Mouse (Mus musculus): Measurements from ENCODE around the gene Cbr4.

Cbr4 gene

GRCm38 (mm10) chr8:61459763-61460162, 27.8 kb upstream of the Cbr4 start:
- Histone ChIP-seq H3K4me1 (replicated peaks; ENCODE audit: low read depth, low read length) (no peaks in the 10 kb centered on the region), H3K4me3 (replicated peaks; ENCODE audit: low read length) (no peak overlapping the region), H3K27me3 (ENCODE audit: insufficient read depth, low read length) (no peaks in the 10 kb centered on the region), H3K9me3 (ENCODE audit: low read length) (no peaks in the 10 kb centered on the region), H3K36me3 (ENCODE audit: insufficient read depth, low read length) (no peaks in the 10 kb centered on the region)
- no peak for TF ChIP-seq CTCF (conservative IDR thresholded peaks at IDR 0.05; ENCODE audit: low read length)
- no peak for TF ChIP-seq NANOG (IDR thresholded peaks at IDR 0.05; ENCODE audit: borderline replicate concordance, low read length)
- TF ChIP-seq POU5F1 (IDR thresholded peaks at IDR 0.05; ENCODE audit: borderline replicate concordance, low read length), result no peak

GRCm38 (mm10) chr8:61462221-61462620, 25.3 kb upstream of the Cbr4 start:
- Histone ChIP-seq H3K36me3 (ENCODE audit: insufficient read depth, low read length) (no peaks in the 10 kb centered on the region), H3K27me3 (ENCODE audit: insufficient read depth, low read length) (no peaks in the 10 kb centered on the region), H3K4me1 (replicated peaks; ENCODE audit: low read depth, low read length) (no peaks in the 10 kb centered on the region), H3K4me3 (replicated peaks; ENCODE audit: low read length) (no peak overlapping the region), H3K9me3 (ENCODE audit: low read length) (no peaks in the 10 kb centered on the region)
- TF ChIP-seq CTCF (conservative IDR thresholded peaks at IDR 0.05; ENCODE audit: low read length), result no peak

- H3K27me3 ChIP-seq (ENCODE audit: insufficient read depth, low read length), result no peaks in the 10 kb centered on the region
- H3K4me1 ChIP-seq (replicated peaks; ENCODE audit: low read depth, low read length), result no peaks in the 10 kb centered on the region
- H3K36me3 ChIP-seq (ENCODE audit: insufficient read depth, low read length), result no peaks in the 10 kb centered on the region
- no peak for TF ChIP-seq POU5F1 (IDR thresholded peaks at IDR 0.05; ENCODE audit: borderline replicate concordance, low read length)
- TF ChIP-seq NANOG (IDR thresholded peaks at IDR 0.05; ENCODE audit: borderline replicate concordance, low read length), result no peak
- no peak for TF ChIP-seq CTCF (conservative IDR thresholded peaks at IDR 0.05; ENCODE audit: low read length)
- H3K9me3 ChIP-seq (ENCODE audit: low read length), result no peaks in the 10 kb centered on the region
- no peak overlapping the region for H3K4me3 ChIP-seq (replicated peaks; ENCODE audit: low read length)
These were observed 23.1 kb upstream of the Cbr4 start for GRCm38 (mm10) chr8:61464393-61464792.

GRCm38 (mm10) chr8:61466696-61467552, 20.6 kb upstream of the Cbr4 start:
- Histone ChIP-seq H3K9me3 (ENCODE audit: low read length) (no peaks in the 10 kb centered on the region), H3K4me1 (replicated peaks; ENCODE audit: low read depth, low read length) (no peaks in the 10 kb centered on the region), H3K36me3 (ENCODE audit: insufficient read depth, low read length) (no peaks in the 10 kb centered on the region), H3K4me3 (replicated peaks; ENCODE audit: low read length) (no peak overlapping the region), H3K27me3 (ENCODE audit: insufficient read depth, low read length) (no peaks in the 10 kb centered on the region)
- TF ChIP-seq POU5F1 (IDR thresholded peaks at IDR 0.05; ENCODE audit: borderline replicate concordance, low read length) (no peak), NANOG (IDR thresholded peaks at IDR 0.05; ENCODE audit: borderline replicate concordance, low read length) (no peak), CTCF (conservative IDR thresholded peaks at IDR 0.05; ENCODE audit: low read length) (no peak)

GRCm38 (mm10) chr8:61467553-61467815, 20.1 kb upstream of the Cbr4 start:
- TF ChIP-seq NANOG (IDR thresholded peaks at IDR 0.05; ENCODE audit: borderline replicate concordance, low read length), result no peak
- H3K9me3 ChIP-seq (ENCODE audit: low read length), result no peaks in the 10 kb centered on the region
- H3K4me3 ChIP-seq (replicated peaks; ENCODE audit: low read length), result no peak overlapping the region
- H3K36me3 ChIP-seq (ENCODE audit: insufficient read depth, low read length), result no peaks in the 10 kb centered on the region
- no peaks in the 10 kb centered on the region for H3K27me3 ChIP-seq (ENCODE audit: insufficient read depth, low read length)
- H3K4me1 ChIP-seq (replicated peaks; ENCODE audit: low read depth, low read length), result no peaks in the 10 kb centered on the region

GRCm38 (mm10) chr8:61470213-61470612, 17.3 kb upstream of the Cbr4 start:
- TF ChIP-seq CTCF (conservative IDR thresholded peaks at IDR 0.05; ENCODE audit: low read length) (no peak), POU5F1 (IDR thresholded peaks at IDR 0.05; ENCODE audit: borderline replicate concordance, low read length) (no peak), NANOG (IDR thresholded peaks at IDR 0.05; ENCODE audit: borderline replicate concordance, low read length) (no peak)
- no peaks in the 10 kb centered on the region for H3K9me3 ChIP-seq (ENCODE audit: low read length)
- no peaks in the 10 kb centered on the region for H3K36me3 ChIP-seq (ENCODE audit: insufficient read depth, low read length)
- no peak overlapping the region for H3K4me3 ChIP-seq (replicated peaks; ENCODE audit: low read length)
- H3K4me1 ChIP-seq (replicated peaks; ENCODE audit: low read depth, low read length), result no peaks in the 10 kb centered on the region
- H3K27me3 ChIP-seq (ENCODE audit: insufficient read depth, low read length), result no peaks in the 10 kb centered on the region

- H3K4me3 ChIP-seq (replicated peaks; ENCODE audit: low read length), result no peak overlapping the region
- no peaks in the 10 kb centered on the region; the same call in 1 of the 2 replicates for H3K9me3 ChIP-seq (ENCODE audit: low read length)
- H3K36me3 ChIP-seq (ENCODE audit: insufficient read depth, low read length), result no peaks in the 10 kb centered on the region
- H3K27me3 ChIP-seq (ENCODE audit: insufficient read depth, low read length), result no peaks in the 10 kb centered on the region
- TF ChIP-seq POU5F1 (IDR thresholded peaks at IDR 0.05; ENCODE audit: borderline replicate concordance, low read length), result no peak
- TF ChIP-seq NANOG (IDR thresholded peaks at IDR 0.05; ENCODE audit: borderline replicate concordance, low read length), result no peak
- no peak for TF ChIP-seq CTCF (conservative IDR thresholded peaks at IDR 0.05; ENCODE audit: low read length)
- H3K4me1 ChIP-seq (replicated peaks; ENCODE audit: low read depth, low read length), result peaks cover 2% of the 10 kb centered on the region; the same call in 1 of the 2 replicates
These were observed 12.3 kb upstream of the Cbr4 start for GRCm38 (mm10) chr8:61475251-61475673.

GRCm38 (mm10) chr8:61476160-61476559, 11.4 kb upstream of the Cbr4 start:
- Histone ChIP-seq H3K27me3 (ENCODE audit: insufficient read depth, low read length) (no peaks in the 10 kb centered on the region), H3K36me3 (ENCODE audit: insufficient read depth, low read length) (no peaks in the 10 kb centered on the region), H3K4me3 (replicated peaks; ENCODE audit: low read length) (no peak overlapping the region), H3K4me1 (replicated peaks; ENCODE audit: low read depth, low read length) (peaks cover 7% of the 10 kb centered on the region; the same call in 1 of the 2 replicates), H3K9me3 (ENCODE audit: low read length) (no peaks in the 10 kb centered on the region; the same call in 1 of the 2 replicates)
- TF ChIP-seq NANOG (IDR thresholded peaks at IDR 0.05; ENCODE audit: borderline replicate concordance, low read length), result no peak
- TF ChIP-seq POU5F1 (IDR thresholded peaks at IDR 0.05; ENCODE audit: borderline replicate concordance, low read length), result no peak
- no peak for TF ChIP-seq CTCF (conservative IDR thresholded peaks at IDR 0.05; ENCODE audit: low read length)

- Histone ChIP-seq H3K36me3 (ENCODE audit: insufficient read depth, low read length) (no peaks in the 10 kb centered on the region), H3K4me1 (replicated peaks; ENCODE audit: low read depth, low read length) (peaks cover 7% of the 10 kb centered on the region; the same call in 1 of the 2 replicates), H3K9me3 (ENCODE audit: low read length) (no peaks in the 10 kb centered on the region; the same call in 1 of the 2 replicates), H3K27me3 (ENCODE audit: insufficient read depth, low read length) (no peaks in the 10 kb centered on the region), H3K4me3 (replicated peaks; ENCODE audit: low read length) (no peak overlapping the region)
- TF ChIP-seq POU5F1 (IDR thresholded peaks at IDR 0.05; ENCODE audit: borderline replicate concordance, low read length), result no peak
- TF ChIP-seq CTCF (conservative IDR thresholded peaks at IDR 0.05; ENCODE audit: low read length), result peak; percentile 11; the same call in 1 of the 2 replicates
- no peak for TF ChIP-seq NANOG (IDR thresholded peaks at IDR 0.05; ENCODE audit: borderline replicate concordance, low read length)
These were observed 9.4 kb upstream of the Cbr4 start for GRCm38 (mm10) chr8:61478150-61478549.

All from E14TG2a.4 (cell line).